Mouse (Mus musculus): ENCODE data around the gene Grin1. TPM values are rescaled to one million over a fixed set of nuclear protein-coding genes. Genes with fewer than 3 reads are reported as not detected.
A peak's percentile ranks its signal among the peaks of the same experiment; 100 is the strongest.

The Grin1 gene
- polyA plus RNA-seq, 1 experiment from 2014 or later: 5.6 TPM

GRCm38 (mm10) chr2:25305587-25306359, 13.2 kb downstream of the Grin1 start:
- no peak for ATAC-seq (ENCODE audit: low FRiP score)
- H3K4me3 ChIP-seq (replicated peaks): peak overlapping the region; percentile 49
- peak overlapping the region; percentile 87 for H3K4me2 ChIP-seq
- peak overlapping the region; percentile 61; the same call in 1 of the 2 replicates for H3K9ac ChIP-seq
- 0 out of 2 replicates have a peak, but pooled peaks cover 13% of the 10 kb centered on the region for H3K4me1 ChIP-seq
- no peaks in the 10 kb centered on the region for H3K36me3 ChIP-seq (replicated peaks)
- H3K27me3 ChIP-seq: peaks cover 75% of the 10 kb centered on the region
- no peaks in the 10 kb centered on the region for H3K9me3 ChIP-seq
- 50% methylated on average over 14 of the region's 14 CpGs for WGBS
- no peak overlapping the region for H3K27ac ChIP-seq

- H3K4me1 ChIP-seq: 0 out of 2 replicates have a peak, but pooled peaks cover 13% of the 10 kb centered on the region
- peak overlapping the region; percentile 61 for H3K9ac ChIP-seq
- peak overlapping the region; percentile 87 for H3K4me2 ChIP-seq
- no peaks in the 10 kb centered on the region for H3K9me3 ChIP-seq
- peak; percentile 83 for ATAC-seq (ENCODE audit: low FRiP score)
- H3K4me3 ChIP-seq (replicated peaks): peak overlapping the region; percentile 49
- peaks cover 66% of the 10 kb centered on the region for H3K27me3 ChIP-seq
- 2% methylated on average over 41 of the region's 45 CpGs for WGBS
- no peak overlapping the region for H3K27ac ChIP-seq
- no peaks in the 10 kb centered on the region for H3K36me3 ChIP-seq (replicated peaks)
These were observed 14.1 kb downstream of the Grin1 start for GRCm38 (mm10) chr2:25304657-25305541.

DNA sequence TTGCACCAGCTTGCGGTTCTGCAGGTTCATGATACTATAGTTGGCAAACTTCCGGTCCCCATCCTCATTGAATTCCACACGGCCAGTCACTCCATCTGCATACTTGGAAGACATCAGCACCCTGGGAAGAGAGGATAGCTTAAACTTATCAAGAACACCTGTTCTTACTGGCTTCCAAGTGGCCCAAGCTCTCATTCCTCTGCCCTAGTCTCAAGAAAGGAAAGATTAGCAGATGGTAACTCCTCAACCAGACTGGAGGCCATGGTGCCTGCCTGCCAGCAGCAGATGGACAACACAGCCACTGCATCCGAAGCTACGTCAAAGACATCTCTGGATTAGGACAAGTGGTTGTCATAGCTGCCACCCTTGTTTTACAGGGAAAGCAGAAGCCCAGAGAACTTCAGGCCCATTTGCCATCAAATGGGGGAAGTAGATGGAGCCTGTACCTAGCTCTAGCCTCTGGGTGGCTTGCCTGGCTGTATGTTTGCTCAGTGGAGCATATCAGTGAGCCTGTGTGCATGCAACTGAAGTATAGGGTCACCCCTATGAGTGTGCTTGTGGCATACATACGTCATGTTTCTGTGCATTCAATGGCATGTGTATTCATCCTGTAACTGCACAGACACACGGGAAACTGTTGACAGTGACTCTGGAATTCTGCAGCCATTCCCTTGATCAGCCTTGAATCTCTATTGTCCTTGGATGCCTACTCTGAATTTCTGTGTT, 14.9 kb downstream of the Grin1 start:
- Histone ChIP-seq H3K9me3 (no peaks in the 10 kb centered on the region), H3K4me1 (0 out of 2 replicates have a peak, but pooled peaks cover 13% of the 10 kb centered on the region), H3K27me3 (peaks cover 58% of the 10 kb centered on the region), H3K36me3 (replicated peaks) (no peaks in the 10 kb centered on the region), H3K9ac (0 out of 2 replicates have a peak overlapping the region, but pooled peaks have one; percentile 61), H3K4me3 (replicated peaks) (peak overlapping the region; percentile 49; the same call in 1 of the 2 replicates), H3K27ac (no peak overlapping the region), H3K4me2 (peak overlapping the region; percentile 87)
- 71% methylated on average over 7 of the region's 7 CpGs for WGBS
- no peak for ATAC-seq (ENCODE audit: low FRiP score)

DNA sequence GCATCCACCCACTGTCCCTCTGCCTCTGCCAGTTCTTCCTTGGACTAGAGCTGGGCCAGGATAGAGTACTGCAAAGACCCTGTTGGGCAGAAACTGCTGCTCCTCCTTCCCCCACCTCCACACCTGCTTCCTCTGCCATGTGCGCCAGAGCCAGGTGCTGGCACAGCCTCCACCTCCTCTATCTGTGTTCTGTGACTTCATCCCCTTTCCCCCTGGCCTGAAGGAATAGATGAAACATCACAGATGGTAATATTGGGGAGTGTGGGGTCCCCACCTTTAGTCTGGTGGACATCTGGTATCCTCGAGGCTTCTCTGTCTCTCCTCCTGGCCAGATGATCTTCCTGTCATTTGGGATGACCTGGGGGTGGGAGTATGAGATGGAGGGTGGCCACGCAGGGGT, 15.5 kb downstream of the Grin1 start:
- H3K27me3 ChIP-seq: peaks cover 52% of the 10 kb centered on the region

GRCm38 (mm10) chr2:25298046-25298445, 20.9 kb downstream of the Grin1 start:
- Histone ChIP-seq H3K4me1 (no peaks in the 10 kb centered on the region), H3K4me2 (no peak overlapping the region), H3K27ac (no peak overlapping the region), H3K4me3 (replicated peaks) (no peak overlapping the region), H3K36me3 (replicated peaks) (no peaks in the 10 kb centered on the region), H3K9me3 (no peaks in the 10 kb centered on the region), H3K9ac (no peak overlapping the region), H3K27me3 (peaks cover 56% of the 10 kb centered on the region)
- WGBS: 85% methylated on average over 10 of the region's 10 CpGs
- no peak for ATAC-seq (ENCODE audit: low FRiP score)

More for the DNA sequence above, 15.5 kb downstream of the Grin1 start:
- no peaks in the 10 kb centered on the region for H3K9me3 ChIP-seq
- no peaks in the 10 kb centered on the region for H3K36me3 ChIP-seq (replicated peaks)
- H3K4me2 ChIP-seq: no peak overlapping the region
- no peak overlapping the region for H3K9ac ChIP-seq
- H3K4me1 ChIP-seq: 0 out of 2 replicates have a peak, but pooled peaks cover 13% of the 10 kb centered on the region
- 82% methylated on average over 3 of the region's 3 CpGs for WGBS
- H3K27ac ChIP-seq: no peak overlapping the region
- ATAC-seq (ENCODE audit: low FRiP score): no peak
- no peak overlapping the region for H3K4me3 ChIP-seq (replicated peaks)

DNA sequence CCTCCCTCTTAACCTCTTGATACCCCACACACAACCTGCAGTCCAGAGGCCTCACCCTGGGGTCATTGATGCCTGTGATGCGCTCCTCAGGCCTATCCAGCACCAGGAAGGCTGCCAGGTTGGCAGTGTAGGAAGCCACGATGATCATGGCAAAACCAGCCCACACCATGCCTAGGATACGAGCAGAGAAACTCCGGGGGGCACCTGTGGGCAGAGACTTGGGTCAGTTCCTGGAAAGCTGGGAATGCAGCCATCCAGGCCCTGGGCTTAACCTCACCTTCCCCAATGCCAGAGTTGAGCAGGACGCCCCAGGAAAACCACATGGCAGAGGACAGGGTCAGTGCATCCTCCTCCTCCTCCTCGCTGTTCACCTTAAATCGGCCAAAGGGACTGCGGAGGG, 21.9 kb downstream of the Grin1 start:
- no peak for ATAC-seq (ENCODE audit: low FRiP score)
- 84% methylated on average over 7 of the region's 8 CpGs for WGBS

GRCm38 (mm10) chr2:25293706-25294105, 25.3 kb downstream of the Grin1 start:
- no peak overlapping the region for H3K9ac ChIP-seq
- no peak for ATAC-seq (ENCODE audit: low FRiP score)
- no peak overlapping the region for H3K4me3 ChIP-seq (replicated peaks)
- no peak overlapping the region for H3K4me2 ChIP-seq
- H3K27ac ChIP-seq: no peak overlapping the region
- H3K27me3 ChIP-seq: peaks cover 95% of the 10 kb centered on the region
- H3K9me3 ChIP-seq: no peaks in the 10 kb centered on the region
- H3K36me3 ChIP-seq (replicated peaks): no peaks in the 10 kb centered on the region
- WGBS: 74% methylated on average over 9 of the region's 9 CpGs
- H3K4me1 ChIP-seq: peaks cover 19% of the 10 kb centered on the region

More for the DNA sequence above, 21.9 kb downstream of the Grin1 start:
- Histone ChIP-seq H3K4me2 (no peak overlapping the region), H3K9me3 (no peaks in the 10 kb centered on the region), H3K36me3 (replicated peaks) (no peaks in the 10 kb centered on the region), H3K27me3 (peaks cover 61% of the 10 kb centered on the region), H3K9ac (no peak overlapping the region), H3K4me3 (replicated peaks) (no peak overlapping the region), H3K27ac (no peak overlapping the region), H3K4me1 (peaks cover 5% of the 10 kb centered on the region)

- H3K9me3 ChIP-seq: no peaks in the 10 kb centered on the region
- no peak for ATAC-seq (ENCODE audit: low FRiP score)
- no peaks in the 10 kb centered on the region for H3K36me3 ChIP-seq (replicated peaks)
- 6% methylated on average over 1 of the region's 1 CpGs for WGBS
- H3K27me3 ChIP-seq: peaks cover 98% of the 10 kb centered on the region
- H3K27ac ChIP-seq: no peak overlapping the region
- H3K4me1 ChIP-seq: peaks cover 19% of the 10 kb centered on the region
- H3K9ac ChIP-seq: no peak overlapping the region
- no peak overlapping the region for H3K4me3 ChIP-seq (replicated peaks)
- H3K4me2 ChIP-seq: no peak overlapping the region
These were observed 26.1 kb downstream of the Grin1 start for GRCm38 (mm10) chr2:25292856-25293255.

DNA sequence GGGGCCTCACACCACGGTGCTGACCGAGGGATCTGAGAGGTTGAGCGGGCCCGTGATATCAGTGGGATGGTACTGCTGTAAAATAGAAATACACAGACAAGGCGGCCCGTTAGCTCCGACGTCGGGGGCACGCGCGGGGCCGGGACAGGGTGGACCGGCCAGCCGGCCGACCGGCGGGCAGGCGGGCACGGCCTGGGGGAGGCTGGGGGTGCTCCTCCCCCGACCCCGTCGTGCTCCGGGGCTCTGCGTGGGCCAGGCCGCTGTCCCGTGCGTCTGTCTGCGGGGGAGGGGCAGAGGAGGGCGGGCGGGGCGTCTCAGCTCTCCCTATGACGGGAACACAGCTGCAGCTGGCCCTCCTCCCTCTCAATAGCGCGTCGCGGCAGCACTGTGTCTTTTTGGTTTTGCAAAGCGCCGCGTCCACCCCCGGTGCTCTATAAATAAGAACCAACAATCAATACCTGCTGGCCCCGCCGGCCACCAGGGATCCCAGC, 26.9 kb downstream of the Grin1 start:
- peaks cover 19% of the 10 kb centered on the region for H3K4me1 ChIP-seq
- H3K4me3 ChIP-seq (replicated peaks): peak overlapping the region; percentile 30
- ATAC-seq (ENCODE audit: low FRiP score): peak; percentile 22; the same call in 1 of the 2 replicates

GRCm38 (mm10) chr2:25291184-25292053, 27.6 kb downstream of the Grin1 start:
- peaks cover 95% of the 10 kb centered on the region for H3K27me3 ChIP-seq
- 6% methylated on average over 30 of the region's 32 CpGs for WGBS
- peak overlapping the region; percentile 25; the same call in 1 of the 2 replicates for H3K9ac ChIP-seq
- ATAC-seq (ENCODE audit: low FRiP score): 0 out of 2 replicates have a peak, but pooled peaks have one; percentile 7
- no peaks in the 10 kb centered on the region for H3K9me3 ChIP-seq
- peaks cover 19% of the 10 kb centered on the region for H3K4me1 ChIP-seq
- no peak overlapping the region for H3K27ac ChIP-seq
- peaks cover 4% of the 10 kb centered on the region; the same call in 1 of the 2 replicates for H3K36me3 ChIP-seq (replicated peaks)
- H3K4me3 ChIP-seq (replicated peaks): peak overlapping the region; percentile 30
- H3K4me2 ChIP-seq: peak overlapping the region; percentile 46

More for the DNA sequence above, 26.9 kb downstream of the Grin1 start:
- Histone ChIP-seq H3K9ac (peak overlapping the region; percentile 25; the same call in 1 of the 2 replicates), H3K9me3 (no peaks in the 10 kb centered on the region), H3K4me2 (peak overlapping the region; percentile 46), H3K27me3 (peaks cover 98% of the 10 kb centered on the region), H3K27ac (no peak overlapping the region), H3K36me3 (replicated peaks) (no peaks in the 10 kb centered on the region)
- 6% methylated on average over 43 of the region's 43 CpGs for WGBS

DNA sequence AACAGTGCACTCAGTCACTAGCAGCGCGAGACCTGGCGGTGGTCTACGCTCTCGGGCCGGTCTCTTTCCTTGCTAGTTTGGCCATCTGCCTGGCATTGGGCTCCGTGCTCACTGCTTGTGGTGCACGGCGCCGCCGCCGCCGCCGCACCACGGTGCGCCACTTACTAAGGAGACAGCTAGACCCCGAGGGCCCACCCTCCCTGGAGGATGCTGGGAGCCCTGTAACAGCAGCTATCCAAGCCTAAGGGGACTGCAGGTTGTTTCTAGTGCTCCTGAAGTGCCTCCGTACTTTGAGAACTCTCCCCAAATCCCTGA, 28.2 kb downstream of the Grin1 start:
- Histone ChIP-seq H3K36me3 (replicated peaks) (peaks cover 10% of the 10 kb centered on the region), H3K4me1 (peaks cover 19% of the 10 kb centered on the region), H3K27ac (no peak overlapping the region), H3K4me3 (replicated peaks) (peak overlapping the region; percentile 30), H3K9me3 (no peaks in the 10 kb centered on the region), H3K9ac (no peak overlapping the region), H3K4me2 (peak overlapping the region; percentile 25), H3K27me3 (peaks cover 92% of the 10 kb centered on the region)
- 0% methylated on average over 18 of the region's 18 CpGs for WGBS
- no peak for ATAC-seq (ENCODE audit: low FRiP score)

Data from forebrain, embryonic 12.5 days (tissue).